Mouse (Mus musculus) liver, postnatal 0 days (tissue): Measurements from ENCODE around the gene 4931422A03Rik.

Experiments
- CTCF ChIP-seq: sonication (generic); IDR thresholded peaks from 2 replicates; pipeline ENCODE4 v1.5.1; 2016; ENCODE audit warnings: antibody characterized with exemption, low read depth
- EP300 ChIP-seq: IDR thresholded peaks from 2 replicates; pipeline ENCODE4 v1.6.1; 2016; ENCODE audit warnings: antibody characterized with exemption, low read depth, mild to moderate bottlenecking

GRCm38 (mm10) chr2:103932480-103932879, 95.7 kb downstream of the 4931422A03Rik start:
- TF ChIP-seq CTCF = no peak
- no peak for TF ChIP-seq EP300
